Mouse (Mus musculus) ovary, adult 18-20 months (tissue): ENCODE measurements around the gene Pip5k1c.
A peak's percentile ranks its signal among the peaks of the same experiment; 100 is the strongest.

ENCODE experiments used
- DNase-seq: peaks from one replicate; pipeline ENCODE4 v3.0.0; 2022; ENCODE audit warnings: low spot score, mixed read lengths

Pip5k1c gene

GRCm38 (mm10) chr10:81349961-81350350 is 57.2 kb downstream of the Pip5k1c start:
- DNase-seq, result no peak

GRCm38 (mm10) chr10:81350351-81351063 is 57.7 kb downstream of the Pip5k1c start, which contains the start of gene Hmg20b:
Hmg20b (minus strand) TSS chr10:81350480.
- DNase-seq, result peak; percentile 99

GRCm38 (mm10) chr10:81351678-81352291 is 59.0 kb downstream of the Pip5k1c start:
- no peak for DNase-seq

GRCm38 (mm10) chr10:81354738-81355477 is 62.1 kb downstream of the Pip5k1c start:
- no peak for DNase-seq

GRCm38 (mm10) chr10:81355533-81355932 is 62.8 kb downstream of the Pip5k1c start:
- no peak for DNase-seq

GRCm38 (mm10) chr10:81356352-81356990 is 63.7 kb downstream of the Pip5k1c start:
- DNase-seq, result no peak

- DNase-seq, result peak; percentile 84
Observed at GRCm38 (mm10) chr10:81356991-81357844, 64.5 kb downstream of the Pip5k1c start, which contains the start of gene Mfsd12. Mfsd12 (plus strand) TSS chr10:81357491.

GRCm38 (mm10) chr10:81358209-81358608 is 65.4 kb downstream of the Pip5k1c start:
- no peak for DNase-seq

- DNase-seq, result no peak
Observed at GRCm38 (mm10) chr10:81358841-81359240, 66.1 kb downstream of the Pip5k1c start.

- DNase-seq, result no peak
Observed at GRCm38 (mm10) chr10:81360721-81361120, 68.0 kb downstream of the Pip5k1c start.

- DNase-seq, result no peak
Observed at GRCm38 (mm10) chr10:81362336-81362949, 69.7 kb downstream of the Pip5k1c start.

- no peak for DNase-seq
Observed at GRCm38 (mm10) chr10:81363436-81364346, 70.9 kb downstream of the Pip5k1c start.

GRCm38 (mm10) chr10:81364666-81365065 is 71.9 kb downstream of the Pip5k1c start:
- DNase-seq, result no peak

- no peak for DNase-seq
Observed at GRCm38 (mm10) chr10:81365073-81365472, 72.3 kb downstream of the Pip5k1c start.

- no peak for DNase-seq
Observed at GRCm38 (mm10) chr10:81365672-81366476, 73.1 kb downstream of the Pip5k1c start, which contains the start of gene 4930404N11Rik. 4930404N11Rik (minus strand) TSS chr10:81365816.

- DNase-seq, result no peak
Observed at GRCm38 (mm10) chr10:81366477-81367206, 73.9 kb downstream of the Pip5k1c start.

- no peak for DNase-seq
Observed at GRCm38 (mm10) chr10:81367207-81367495, 74.4 kb downstream of the Pip5k1c start.
